Mouse (Mus musculus): Measurements from ENCODE around the gene Nme4. TPM values are rescaled to one million over a fixed set of nuclear protein-coding genes. Genes with fewer than 3 reads are reported as not detected.

Nme4 gene
- 1 to 10 TPM; 3.8 to 5.8 TPM for total RNA-seq (2021)
- long read RNA-seq, partial matches to known transcripts: 1 of 1 reads
- long read RNA-seq, other reads (novel, unspliced or antisense): 0 of 1 reads

GRCm38 (mm10) chr17:26095121-26095740 lies at the start of gene Nme4:
TSS of gene Nme4 (minus strand) at chr17:26095602.
- DNase-seq (ENCODE audit: low spot score in 2 of 2): peak; percentile 58 to 76

GRCm38 (mm10) chr17:26143386-26143785 lies 48.0 kb upstream of the Nme4 start:
- no peak for DNase-seq (ENCODE audit: low spot score in 2 of 2)

GRCm38 (mm10) chr17:26142796-26143195 lies 47.4 kb upstream of the Nme4 start:
- no peak for DNase-seq (ENCODE audit: low spot score in 2 of 2)

- DNase-seq (ENCODE audit: low spot score in 2 of 2): peak in 1 of 2 experiments; percentile 59
Measured at GRCm38 (mm10) chr17:26138901-26139381, 43.5 kb upstream of the Nme4 start.

GRCm38 (mm10) chr17:26138239-26138836 lies 42.9 kb upstream of the Nme4 start, which contains the start of gene Axin1:
TSS of gene Axin1 (plus strand) at chr17:26138688.
- DNase-seq (ENCODE audit: low spot score in 2 of 2): peak; percentile 94

GRCm38 (mm10) chr17:26137751-26138130 lies 42.3 kb upstream of the Nme4 start:
- DNase-seq (ENCODE audit: low spot score in 2 of 2): no peak

- no peak for DNase-seq (ENCODE audit: low spot score in 2 of 2)
Measured at GRCm38 (mm10) chr17:26137106-26137750, 41.8 kb upstream of the Nme4 start.

- no peak for DNase-seq (ENCODE audit: low spot score in 2 of 2)
Measured at GRCm38 (mm10) chr17:26131856-26132853, 36.8 kb upstream of the Nme4 start.

GRCm38 (mm10) chr17:26131062-26131732 lies 35.8 kb upstream of the Nme4 start:
- DNase-seq (ENCODE audit: low spot score in 2 of 2): no peak

GRCm38 (mm10) chr17:26125226-26125625 lies 29.8 kb upstream of the Nme4 start:
- DNase-seq (ENCODE audit: low spot score in 2 of 2): no peak

GRCm38 (mm10) chr17:26124560-26124959 lies 29.2 kb upstream of the Nme4 start:
- no peak for DNase-seq (ENCODE audit: low spot score in 2 of 2)

GRCm38 (mm10) chr17:26123267-26123684 lies 27.9 kb upstream of the Nme4 start, which contains the start of gene Mrpl28:
TSS of gene Mrpl28 (plus strand) at chr17:26123500.
- peak; percentile 83 to 95 for DNase-seq (ENCODE audit: low spot score in 2 of 2)

- DNase-seq (ENCODE audit: low spot score in 2 of 2): no peak
Measured at GRCm38 (mm10) chr17:26122431-26123140, 27.2 kb upstream of the Nme4 start.

GRCm38 (mm10) chr17:26119766-26120710 lies 24.6 kb upstream of the Nme4 start:
- DNase-seq (ENCODE audit: low spot score in 2 of 2): peak in 1 of 2 experiments; percentile 77

- no peak for DNase-seq (ENCODE audit: low spot score in 2 of 2)
Measured at GRCm38 (mm10) chr17:26116503-26117258, 21.3 kb upstream of the Nme4 start.

- no peak for DNase-seq (ENCODE audit: low spot score in 2 of 2)
Measured at GRCm38 (mm10) chr17:26115956-26116487, 20.6 kb upstream of the Nme4 start.

GRCm38 (mm10) chr17:26115205-26115898 lies 19.9 kb upstream of the Nme4 start:
- no peak for DNase-seq (ENCODE audit: low spot score in 2 of 2)
